Mouse (Mus musculus): ENCODE results near the gene Cacna1c. TPM values are rescaled to one million over a fixed set of nuclear protein-coding genes. Genes with fewer than 3 reads are reported as not detected.

Gene Cacna1c
- polyA plus RNA-seq, 2 experiments = 8.9 to 29.0 TPM

DNA sequence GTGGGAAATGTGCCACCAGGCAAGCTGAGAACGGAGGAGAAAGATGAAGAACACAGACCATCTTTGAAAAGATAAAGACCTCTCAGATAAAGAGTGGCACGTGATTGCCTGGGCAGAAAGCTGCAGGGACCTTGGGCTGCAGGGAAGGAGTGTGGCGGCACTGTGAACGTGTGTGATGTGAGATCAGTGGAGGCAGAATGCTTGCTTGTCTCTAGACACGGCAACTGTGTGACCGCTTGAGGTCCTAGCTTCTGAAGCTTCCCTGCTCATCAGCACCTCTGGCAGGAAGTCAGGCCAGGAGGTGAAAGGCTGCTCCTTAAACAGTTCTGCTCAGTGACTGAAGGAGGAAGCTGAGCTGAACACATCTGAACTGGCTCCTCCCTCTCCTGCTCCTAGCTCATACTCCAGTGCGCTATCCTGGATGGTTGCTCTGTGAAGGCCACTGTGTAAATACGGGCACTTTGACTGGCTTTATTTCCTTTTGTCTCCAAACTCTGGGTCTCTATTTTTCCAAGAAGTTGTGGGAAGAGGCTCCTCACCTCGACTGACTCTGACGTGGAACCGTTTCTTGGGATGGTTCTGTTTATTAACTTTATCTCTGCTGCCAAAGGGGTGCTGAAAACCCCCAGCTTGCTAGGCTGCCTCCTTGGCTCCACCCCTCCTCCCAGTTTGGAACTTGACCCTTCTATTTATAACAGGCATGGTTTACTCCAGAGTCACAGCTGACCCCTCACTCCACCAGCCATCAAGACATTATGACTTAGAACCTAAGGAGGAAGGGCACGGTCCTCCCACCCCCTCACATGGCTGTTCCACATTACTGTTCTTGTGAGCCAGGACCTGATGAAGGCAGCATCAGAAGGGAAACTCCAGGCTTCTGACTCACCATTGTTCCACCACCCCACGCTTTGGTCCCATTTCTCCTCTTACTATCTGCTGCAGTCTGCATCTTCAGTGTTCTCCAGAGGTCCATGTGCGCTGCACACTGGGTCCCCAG, 357.0 kb downstream of the Cacna1c start:
- H3K4me2 ChIP-seq (replicated peaks; ENCODE audit: low read depth, low read length, severe bottlenecking) = no peak overlapping the region
- no peaks in the 10 kb centered on the region for H3K36me3 ChIP-seq (ENCODE audit: control insufficient read depth, insufficient read depth, low read length)
- 55% methylated on average over 14 of the region's 14 CpGs for WGBS
- TF ChIP-seq POLR2A (IDR thresholded peaks at IDR 0.05; ENCODE audit: borderline replicate concordance, extremely low read depth, insufficient read depth, insufficient read length) = no peak
- H3K9me3 ChIP-seq (ENCODE audit: control insufficient read depth, low read length) = no peaks in the 10 kb centered on the region
- no peak overlapping the region for H3K9ac ChIP-seq (ENCODE audit: low read depth, low read length, severe bottlenecking)
- H3K4me3 ChIP-seq (replicated peaks; ENCODE audit: low read length) = no peak overlapping the region
- H3K27ac ChIP-seq (replicated peaks; ENCODE audit: low read depth, low read length) = no peak overlapping the region
- DNase-seq (ENCODE audit: low spot score) = no peak
- peaks cover 9% of the 10 kb centered on the region for H3K4me1 ChIP-seq (ENCODE audit: control insufficient read depth, insufficient read depth, low read length)
- no peak for ATAC-seq (ENCODE audit: low FRiP score, low read depth)
- no peaks in the 10 kb centered on the region for H3K27me3 ChIP-seq (ENCODE audit: control insufficient read depth, insufficient read depth, low read length)

- H3K4me1 ChIP-seq (ENCODE audit: control insufficient read depth, insufficient read depth, low read length) = peaks cover 11% of the 10 kb centered on the region
- 43% methylated on average over 7 of the region's 7 CpGs for WGBS
- DNase-seq (ENCODE audit: low spot score) (no peak), ATAC-seq (ENCODE audit: low FRiP score, low read depth) (no peak)
- H3K9ac ChIP-seq (ENCODE audit: low read depth, low read length, severe bottlenecking) = no peak overlapping the region
- H3K27ac ChIP-seq (replicated peaks; ENCODE audit: low read depth, low read length) = no peak overlapping the region
- no peak for TF ChIP-seq POLR2A (IDR thresholded peaks at IDR 0.05; ENCODE audit: borderline replicate concordance, extremely low read depth, insufficient read depth, insufficient read length)
- no peaks in the 10 kb centered on the region for H3K9me3 ChIP-seq (ENCODE audit: control insufficient read depth, low read length)
- H3K4me3 ChIP-seq (replicated peaks; ENCODE audit: low read length) = no peak overlapping the region
- no peak overlapping the region for H3K4me2 ChIP-seq (replicated peaks; ENCODE audit: low read depth, low read length, severe bottlenecking)
- no peaks in the 10 kb centered on the region for H3K36me3 ChIP-seq (ENCODE audit: control insufficient read depth, insufficient read depth, low read length)
- H3K27me3 ChIP-seq (ENCODE audit: control insufficient read depth, insufficient read depth, low read length) = no peaks in the 10 kb centered on the region
Observed at GRCm38 (mm10) chr6:118836693-118837092, 359.5 kb downstream of the Cacna1c start.

DNA sequence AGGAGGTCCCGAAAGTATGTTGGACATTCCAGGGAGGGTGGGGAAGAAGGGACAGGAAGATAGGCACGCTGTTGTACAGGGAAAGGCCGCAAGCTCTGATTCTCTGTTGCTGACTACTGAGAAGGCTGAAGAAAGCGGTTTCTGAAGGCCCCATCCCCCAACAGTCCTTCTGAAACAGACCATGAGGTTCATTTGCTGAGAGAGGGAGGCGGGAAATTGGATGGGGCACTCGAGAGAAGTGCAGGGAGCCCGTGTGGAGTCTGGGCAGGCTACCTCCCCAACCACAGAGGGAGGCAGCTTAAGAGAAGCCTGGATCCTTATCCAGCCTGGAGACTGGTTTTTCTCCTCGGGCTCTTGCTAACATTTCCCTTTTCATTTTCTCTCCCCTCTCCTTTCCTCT, 362.2 kb downstream of the Cacna1c start:
- ATAC-seq (ENCODE audit: low FRiP score, low read depth) (no peak), DNase-seq (ENCODE audit: low spot score) (no peak)
- no peak overlapping the region for H3K27ac ChIP-seq (replicated peaks; ENCODE audit: low read depth, low read length)
- H3K4me2 ChIP-seq (replicated peaks; ENCODE audit: low read depth, low read length, severe bottlenecking) = no peak overlapping the region
- H3K36me3 ChIP-seq (ENCODE audit: control insufficient read depth, insufficient read depth, low read length) = no peaks in the 10 kb centered on the region
- no peak overlapping the region for H3K9ac ChIP-seq (ENCODE audit: low read depth, low read length, severe bottlenecking)
- TF ChIP-seq POLR2A (IDR thresholded peaks at IDR 0.05; ENCODE audit: borderline replicate concordance, extremely low read depth, insufficient read depth, insufficient read length) = no peak
- H3K27me3 ChIP-seq (ENCODE audit: control insufficient read depth, insufficient read depth, low read length) = no peaks in the 10 kb centered on the region
- H3K4me3 ChIP-seq (replicated peaks; ENCODE audit: low read length) = no peak overlapping the region
- H3K9me3 ChIP-seq (ENCODE audit: control insufficient read depth, low read length) = no peaks in the 10 kb centered on the region
- WGBS = 60% methylated on average over 8 of the region's 8 CpGs
- H3K4me1 ChIP-seq (ENCODE audit: control insufficient read depth, insufficient read depth, low read length) = peaks cover 11% of the 10 kb centered on the region

DNA sequence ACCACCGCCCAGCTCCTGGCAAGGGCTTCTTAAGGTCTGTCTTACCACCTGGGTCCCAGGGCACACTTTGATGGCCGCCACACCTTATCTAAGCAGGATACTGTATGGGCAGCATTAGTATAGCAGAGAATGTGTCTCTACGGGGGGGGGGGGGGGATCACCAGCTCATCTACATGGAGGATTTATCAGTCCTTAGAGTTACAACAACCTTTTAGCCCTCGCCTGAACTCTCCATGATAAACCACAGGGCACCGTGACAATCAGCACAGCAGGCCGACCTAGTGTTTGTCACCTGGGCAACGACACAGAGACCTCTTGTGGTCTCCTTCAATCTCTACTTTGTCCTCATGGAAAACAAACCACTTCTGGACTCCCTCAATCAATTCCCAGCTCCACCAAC, 363.2 kb downstream of the Cacna1c start:
- no peak for TF ChIP-seq POLR2A (IDR thresholded peaks at IDR 0.05; ENCODE audit: borderline replicate concordance, extremely low read depth, insufficient read depth, insufficient read length)
- H3K27ac ChIP-seq (replicated peaks; ENCODE audit: low read depth, low read length) = no peak overlapping the region
- 83% methylated on average over 7 of the region's 7 CpGs for WGBS
- peaks cover 14% of the 10 kb centered on the region for H3K4me1 ChIP-seq (ENCODE audit: control insufficient read depth, insufficient read depth, low read length)
- H3K9ac ChIP-seq (ENCODE audit: low read depth, low read length, severe bottlenecking) = no peak overlapping the region
- H3K36me3 ChIP-seq (ENCODE audit: control insufficient read depth, insufficient read depth, low read length) = no peaks in the 10 kb centered on the region
- no peak overlapping the region for H3K4me3 ChIP-seq (replicated peaks; ENCODE audit: low read length)
- DNase-seq (ENCODE audit: low spot score) = no peak
- no peak overlapping the region for H3K4me2 ChIP-seq (replicated peaks; ENCODE audit: low read depth, low read length, severe bottlenecking)
- ATAC-seq (ENCODE audit: low FRiP score, low read depth) = no peak
- no peaks in the 10 kb centered on the region for H3K9me3 ChIP-seq (ENCODE audit: control insufficient read depth, low read length)
- no peaks in the 10 kb centered on the region for H3K27me3 ChIP-seq (ENCODE audit: control insufficient read depth, insufficient read depth, low read length)

- no peak for TF ChIP-seq POLR2A (IDR thresholded peaks at IDR 0.05; ENCODE audit: borderline replicate concordance, extremely low read depth, insufficient read depth, insufficient read length)
Observed at GRCm38 (mm10) chr6:118832616-118833015, 363.6 kb downstream of the Cacna1c start.

More at GRCm38 (mm10) chr6:118832616-118833015, 363.6 kb downstream of the Cacna1c start:
- Histone ChIP-seq H3K4me3 (replicated peaks; ENCODE audit: low read length) (no peak overlapping the region), H3K27ac (replicated peaks; ENCODE audit: low read depth, low read length) (no peak overlapping the region), H3K9ac (ENCODE audit: low read depth, low read length, severe bottlenecking) (no peak overlapping the region), H3K36me3 (ENCODE audit: control insufficient read depth, insufficient read depth, low read length) (no peaks in the 10 kb centered on the region), H3K4me1 (ENCODE audit: control insufficient read depth, insufficient read depth, low read length) (peaks cover 19% of the 10 kb centered on the region), H3K9me3 (ENCODE audit: control insufficient read depth, low read length) (no peaks in the 10 kb centered on the region), H3K27me3 (ENCODE audit: control insufficient read depth, insufficient read depth, low read length) (no peaks in the 10 kb centered on the region), H3K4me2 (replicated peaks; ENCODE audit: low read depth, low read length, severe bottlenecking) (no peak overlapping the region)
- ATAC-seq (ENCODE audit: low FRiP score, low read depth) = no peak
- DNase-seq (ENCODE audit: low spot score) = no peak
- 85% methylated on average over 2 of the region's 2 CpGs for WGBS

Data from limb, embryonic 14.5 days (tissue).